ENCODE assay signal across 9 mouse cellular contexts in genomic region chr4:57567666-57568206, GRCm38 (mm10). TPM values are rescaled to one million over a fixed set of nuclear protein-coding genes. Genes with fewer than 3 reads are reported as not detected.
DNase-seq lines count a peak whose midpoint lies in the region; ATAC-seq and TF ChIP-seq lines count a peak whose summit lies in the region.
"Had no signal": no experiment of that assay in that cellular context is flagged by ENCODE, and none has a peak within 500 bp of the region (broad histone marks: within the 10 kb centered on the region; RNA-seq: fewer than 3 reads in every experiment).

TSS of gene Pakap (plus strand) at chr4:57568179.

- peaks cover 6% of the 10 kb centered on the region; the same call in 1 of the 2 replicates for H3K4me1 ChIP-seq in kidney, embryonic 14.5 days (ENCODE audit: control insufficient read depth, insufficient read depth, low read length)
- H3K4me1 ChIP-seq in forebrain, embryonic 10.5 days: peaks cover 27% of the 10 kb centered on the region
- H3K4me1 ChIP-seq in heart, embryonic 15.5 days (replicated peaks): peaks cover 52% of the 10 kb centered on the region
- H3K4me1 ChIP-seq in lung, embryonic 14.5 days (ENCODE audit: insufficient read depth): peaks cover 6% of the 10 kb centered on the region; the same call in 1 of the 2 replicates

- peak within 1 kb of the TSS; percentile 67 for H3K9ac ChIP-seq in kidney, embryonic 14.5 days (ENCODE audit: low read depth, low read length)
- peak within 1 kb of the TSS; percentile 79 for H3K9ac ChIP-seq in heart, embryonic 15.5 days
- peak within 1 kb of the TSS; percentile 81 for H3K9ac ChIP-seq in lung, embryonic 14.5 days

- H3K27ac ChIP-seq in kidney, embryonic 14.5 days (ENCODE audit: low read depth, low read length): peak within 1 kb of the TSS; percentile 32; the same call in 1 of the 2 replicates
- peak within 1 kb of the TSS; percentile 89 for H3K27ac ChIP-seq in forebrain, embryonic 10.5 days
- peak within 1 kb of the TSS; percentile 98 for H3K27ac ChIP-seq in heart, embryonic 15.5 days
- peak within 1 kb of the TSS; percentile 94 for H3K27ac ChIP-seq in lung, embryonic 14.5 days (ENCODE audit: low read depth)

- no peak for DNase-seq in kidney, adult 11 months
- peak; percentile 66 for DNase-seq in forebrain, embryonic 10.5 days (ENCODE audit: extremely low spot score, low spot score)
- DNase-seq in layer of hippocampus, postnatal 10 days (ENCODE audit: low spot score in 2 of 2): peak; percentile 60 to 73
- peak; percentile 84 for DNase-seq in lung, embryonic 14.5 days
- DNase-seq in retina, postnatal 1 day: peak; percentile 66
- peak; percentile 35 for DNase-seq in yolk sac, embryonic 10.5 days (ENCODE audit: low spot score)

- ATAC-seq in kidney, embryonic 14.5 days (ENCODE audit: low FRiP score, low TSS enrichment): peak; percentile 85
- peak; percentile 77 for ATAC-seq in heart, embryonic 15.5 days (replicated peaks; ENCODE audit: insufficient number of reproducible peaks, insufficient read depth, low FRiP score, low read depth)
- peak; percentile 91 for ATAC-seq in lung, embryonic 14.5 days (ENCODE audit: insufficient read depth)

- peak within 1 kb of the TSS; percentile 54 for H3K4me3 ChIP-seq in kidney, embryonic 14.5 days (ENCODE audit: low read length)
- H3K4me3 ChIP-seq in forebrain, embryonic 10.5 days: peak within 1 kb of the TSS; percentile 68
- peak within 1 kb of the TSS; percentile 73 for H3K4me3 ChIP-seq in heart, embryonic 15.5 days
- peak within 1 kb of the TSS; percentile 61 for H3K4me3 ChIP-seq in lung, embryonic 14.5 days (ENCODE audit: low read depth, low read length)
- H3K4me3 ChIP-seq: megakaryocyte, embryonic 14.5 days had no signal

- WGBS in kidney, embryonic 14.5 days: under 1% methylated on average over 40 of the region's 51 CpGs
- WGBS in forebrain, embryonic 10.5 days: under 1% methylated on average over 51 of the region's 51 CpGs
- WGBS in heart, embryonic 15.5 days: under 1% methylated on average over 51 of the region's 51 CpGs
- WGBS in lung, embryonic 14.5 days: under 1% methylated on average over 36 of the region's 51 CpGs

- H3K36me3 ChIP-seq in kidney, embryonic 14.5 days (ENCODE audit: control insufficient read depth, insufficient read depth, low read length): no peaks in the 10 kb centered on the region
- H3K36me3 ChIP-seq in forebrain, embryonic 10.5 days (replicated peaks): no peaks in the 10 kb centered on the region
- H3K36me3 ChIP-seq in heart, embryonic 15.5 days: no peaks in the 10 kb centered on the region
- H3K36me3 ChIP-seq in lung, embryonic 14.5 days (ENCODE audit: insufficient read depth): no peaks in the 10 kb centered on the region

- peak within 1 kb of the TSS; percentile 92 for H3K4me2 ChIP-seq in kidney, embryonic 14.5 days (replicated peaks; ENCODE audit: low read depth, low read length)
- H3K4me2 ChIP-seq in heart, embryonic 15.5 days: peak within 1 kb of the TSS; percentile 77
- H3K4me2 ChIP-seq in lung, embryonic 14.5 days: peak within 1 kb of the TSS; percentile 76

- no peaks in the 10 kb centered on the region for H3K9me3 ChIP-seq in kidney, embryonic 14.5 days (ENCODE audit: control insufficient read depth, low read length)
- H3K9me3 ChIP-seq in forebrain, embryonic 10.5 days: no peaks in the 10 kb centered on the region
- H3K9me3 ChIP-seq in heart, embryonic 15.5 days (replicated peaks): no peaks in the 10 kb centered on the region
- H3K9me3 ChIP-seq in lung, embryonic 14.5 days (ENCODE audit: low read depth, low read length): no peaks in the 10 kb centered on the region
- H3K9me3 ChIP-seq: megakaryocyte, embryonic 14.5 days had no signal

- H3K27me3 ChIP-seq in kidney, embryonic 14.5 days (ENCODE audit: control insufficient read depth, insufficient read depth, low read length): peaks cover 9% of the 10 kb centered on the region; the same call in 1 of the 2 replicates
- H3K27me3 ChIP-seq in forebrain, embryonic 10.5 days (ENCODE audit: poor library complexity, severe bottlenecking): peaks cover 43% of the 10 kb centered on the region
- no peaks in the 10 kb centered on the region for H3K27me3 ChIP-seq in heart, embryonic 15.5 days
- H3K27me3 ChIP-seq in lung, embryonic 14.5 days (ENCODE audit: insufficient read depth, low read length): no peaks in the 10 kb centered on the region

- TF ChIP-seq CTCF in lung, embryonic 14.5 days (IDR thresholded peaks at IDR 0.05; ENCODE audit: low read depth): no peak

RNA-seq across cellular contexts. Expression of gene Pakap, which starts in this region (rescaled TPM):
- polyA plus RNA-seq in kidney, embryonic 14.5 days (2014; fragmentation: Nextera tagmentation; extraction: Ambion mirVana): 5.7 and 18.7 TPM in 2 replicates
- polyA plus RNA-seq in forebrain, embryonic 10.5 days (2016; fragmentation: Nextera tagmentation; extraction: Ambion mirVana): 17.5 and 22.6 TPM in 2 replicates
- 57.1 and 57.8 TPM in 2 replicates for polyA plus RNA-seq in heart, embryonic 15.5 days (2015; fragmentation: Nextera tagmentation; extraction: Ambion mirVana)
- 10 to 100 TPM; 20.9 to 25.3 TPM for total RNA-seq in layer of hippocampus, postnatal 10 days (2021)
- polyA plus RNA-seq in lung, embryonic 14.5 days (2014; fragmentation: Nextera tagmentation; extraction: Ambion mirVana): 56.2 and 57.2 TPM in 2 replicates

Comparison
In these comparisons a context has a peak if more than half of its experiments do, and no peak if none do; other contexts are left out.
1. H3K27ac ChIP-seq: peak in every context shown above with its lines; median percentile 98 in heart, embryonic 15.5 days; 94 in lung, embryonic 14.5 days; 89 in forebrain, embryonic 10.5 days; 32 in kidney, embryonic 14.5 days.